7 mouse cellular contexts compared by ENCODE assay signal in genomic region chr19:54175766-54176165, GRCm38 (mm10).
DNase-seq lines count a peak whose midpoint lies in the region; ATAC-seq lines count a peak whose summit lies in the region.

No protein-coding gene starts in this region.

- ATAC-seq in liver, embryonic 12.5 days = no peak

- no peak overlapping the region for H3K4me2 ChIP-seq in liver, embryonic 12.5 days

- no peak overlapping the region for H3K9ac ChIP-seq in liver, embryonic 12.5 days

- no peak overlapping the region for H3K4me3 ChIP-seq in liver, embryonic 12.5 days

- intact Hi-C loops in left cerebral cortex, postnatal 14 days (cut with DNase I) = loop anchor here (5.0 kb wide), 1 partner anchor 128 kb away; no protein-coding TSS in a partner anchor

- H3K4me1 ChIP-seq in liver, embryonic 12.5 days = no peaks in the 10 kb centered on the region

- no peaks in the 10 kb centered on the region for H3K36me3 ChIP-seq in liver, embryonic 12.5 days

- no peaks in the 10 kb centered on the region for H3K9me3 ChIP-seq in liver, embryonic 12.5 days (replicated peaks)

- peaks cover 6% of the 10 kb centered on the region; the same call in 1 of the 2 replicates for H3K27me3 ChIP-seq in liver, embryonic 12.5 days (replicated peaks)

- DNase-seq in liver (peak; percentile 36), ES-CJ7 (ENCODE audit: low read depth, low spot score) (peak; percentile 40)
- peak; percentile 20 for DNase-seq in Muller cell, postnatal 12 days (ENCODE audit: inconsistent ontology term)
- DNase-seq in hindlimb bud, embryonic 11.5 days (ENCODE audit: extremely low spot score, low read depth, low spot score) = peak; percentile 24
- no peak for DNase-seq in left cerebral cortex, postnatal 14 days (ENCODE audit: low spot score in 2 of 2)
- DNase-seq in cerebellum, postnatal 36 days = no peak

- 29% methylated on average over 7 of the region's 7 CpGs for WGBS in liver, embryonic 12.5 days (ENCODE audit: insufficient replicate concordance)

- H3K27ac ChIP-seq in liver, embryonic 12.5 days = no peak overlapping the region

Comparison
In these comparisons a context has a peak if more than half of its experiments do, and no peak if none do; other contexts are left out.
1. DNase-seq: peak in liver (single experiment), ES-CJ7 (single experiment), Muller cell, postnatal 12 days (single experiment) and hindlimb bud, embryonic 11.5 days (single experiment); none in left cerebral cortex, postnatal 14 days (0 of 2) and cerebellum, postnatal 36 days (0 of 2).